Mouse (Mus musculus) kidney, adult 2 months (tissue): ENCODE measurements around the gene Bbip1. TPM values are rescaled to one million over a fixed set of nuclear protein-coding genes. Genes with fewer than 3 reads are reported as not detected.
A peak's percentile ranks its signal among the peaks of the same experiment; 100 is the strongest.
"Not testable (repeated sequence)": the region's sequence is repeated elsewhere in the genome, so short reads cannot be mapped to it uniquely, and the experiment has no call there.

ENCODE experiments used
- DNase-seq: peaks from one replicate; pipeline ENCODE4 v3.0.0; 2021
- H3K27ac ChIP-seq: fragments of 200-500 bp; 2 replicates; pipeline ENCODE4 v1.5.1; 2012; ENCODE audit warnings: low read depth, low read length, control low read depth, inconsistent platforms; ENCODE audit not compliant: insufficient read depth
- H3K27me3 ChIP-seq: fragments of 200-500 bp; replicated peaks from 2 replicates; pipeline ENCODE4 v1.6.1; 2012; ENCODE audit warnings: mild to moderate bottlenecking, moderate library complexity, low read length, inconsistent platforms; ENCODE audit not compliant: control insufficient read depth, insufficient read depth
- H3K36me3 ChIP-seq: fragments of 200-500 bp; 2 replicates; pipeline ENCODE4 v1.6.1; 2012; ENCODE audit warnings: mild to moderate bottlenecking, moderate library complexity, low read length, inconsistent platforms; ENCODE audit not compliant: control insufficient read depth, insufficient read depth
- H3K4me1 ChIP-seq: fragments of 200-500 bp; 2 replicates; pipeline ENCODE4 v1.6.1; 2011; ENCODE audit warnings: low read length; ENCODE audit not compliant: control insufficient read depth, insufficient read depth
- H3K4me3 ChIP-seq: fragments of 200-500 bp; 2 replicates; pipeline ENCODE4 v1.5.1; 2011; ENCODE audit warnings: mild to moderate bottlenecking, low read depth, low read length, control low read depth; ENCODE audit not compliant: insufficient read depth
- CTCF ChIP-seq: fragments of 200-500 bp; conservative IDR thresholded peaks from 2 replicates; pipeline ENCODE4 v1.5.1; 2011; ENCODE audit warnings: low read depth, mild to moderate bottlenecking, control low read depth, low read length, moderate library complexity, mixed read lengths; ENCODE audit not compliant: insufficient read depth, insufficient read length
- POLR2A ChIP-seq: fragments of 200-500 bp; IDR thresholded peaks from one replicate; pipeline ENCODE4 v1.6.1; 2011; ENCODE audit warnings: low read depth, low read length, control low read depth
- WGBS: fragments of 180-500 bp; shearing (Covaris S2); methylation state at CpG from one replicate; pipeline ENCODE4 v1.1.7; 2018; 5-methylcytosine and 5-hydroxymethylcytosine counted together
- polyA plus RNA-seq: library from polyadenylated mRNA; depleted of rRNA; stranded (reverse); fragments of >200 nt; gene quantifications from 2 replicates; pipeline ENCODE4 v1.2.3, GENCODE M21; 2012

Gene Bbip1
- polyA plus RNA-seq, 1 experiment, result 12.6 TPM

GRCm38 (mm10) chr19:53926705-53927104 is 17.7 kb downstream of the Bbip1 start:
- H3K4me3 ChIP-seq, result no peak overlapping the region
- WGBS, result 100% methylated on average over 1 of the region's 1 CpGs
- H3K4me1 ChIP-seq, result no peaks in the 10 kb centered on the region
- H3K27me3 ChIP-seq, result no peaks in the 10 kb centered on the region
- H3K36me3 ChIP-seq, result peaks cover 7% of the 10 kb centered on the region
- no peak for TF ChIP-seq CTCF
- TF ChIP-seq POLR2A, result no peak
- no peak for DNase-seq
- H3K27ac ChIP-seq, result no peak overlapping the region

- H3K4me1 ChIP-seq, result no peaks in the 10 kb centered on the region
- no peaks in the 10 kb centered on the region for H3K27me3 ChIP-seq
- no peak overlapping the region for H3K4me3 ChIP-seq
- peaks cover 7% of the 10 kb centered on the region for H3K36me3 ChIP-seq
- H3K27ac ChIP-seq, result no peak overlapping the region
- peak; percentile 40 for DNase-seq
- WGBS, result 97% methylated on average over 2 of the region's 2 CpGs
- TF ChIP-seq CTCF (peak; percentile 35), POLR2A (no peak)
These were observed 19.1 kb downstream of the Bbip1 start for GRCm38 (mm10) chr19:53925338-53925751.

GRCm38 (mm10) chr19:53921996-53922395 is 22.4 kb downstream of the Bbip1 start:
- not testable (repeated sequence) for DNase-seq, H3K27ac ChIP-seq, H3K4me3 ChIP-seq, H3K4me1 ChIP-seq, H3K27me3 ChIP-seq, H3K36me3 ChIP-seq
- WGBS, result 90% methylated on average over 3 of the region's 3 CpGs

GRCm38 (mm10) chr19:53919541-53919940 is 24.9 kb downstream of the Bbip1 start:
- TF ChIP-seq CTCF (no peak), POLR2A (no peak)
- Histone ChIP-seq H3K27me3 (no peaks in the 10 kb centered on the region), H3K27ac (no peak overlapping the region), H3K36me3 (peaks cover 4% of the 10 kb centered on the region; the same call in 1 of the 2 replicates), H3K4me3 (no peak overlapping the region), H3K4me1 (no peaks in the 10 kb centered on the region)
- WGBS, result 88% methylated on average over 10 of the region's 10 CpGs
- DNase-seq, result no peak

GRCm38 (mm10) chr19:53914950-53915349 is 29.5 kb downstream of the Bbip1 start:
- no peak overlapping the region for H3K4me3 ChIP-seq
- DNase-seq, result no peak
- H3K27me3 ChIP-seq, result no peaks in the 10 kb centered on the region
- TF ChIP-seq CTCF, result no peak
- no peak for TF ChIP-seq POLR2A
- no peaks in the 10 kb centered on the region for H3K4me1 ChIP-seq
- H3K36me3 ChIP-seq, result no peaks in the 10 kb centered on the region; the same call in 1 of the 2 replicates
- 94% methylated on average over 4 of the region's 4 CpGs for WGBS
- no peak overlapping the region for H3K27ac ChIP-seq

- not testable (repeated sequence) for H3K36me3 ChIP-seq, H3K27me3 ChIP-seq, DNase-seq, H3K27ac ChIP-seq, H3K4me3 ChIP-seq
- peaks cover 17% of the 10 kb centered on the region for H3K4me1 ChIP-seq
These were observed 37.7 kb downstream of the Bbip1 start for GRCm38 (mm10) chr19:53906703-53907070.

GRCm38 (mm10) chr19:53906033-53906702 is 38.3 kb downstream of the Bbip1 start:
- peak; percentile 37 for DNase-seq
- no peaks in the 10 kb centered on the region for H3K27me3 ChIP-seq
- TF ChIP-seq CTCF, result no peak
- TF ChIP-seq POLR2A, result no peak
- H3K4me3 ChIP-seq, result peak overlapping the region; percentile 36; the same call in 1 of the 2 replicates
- peaks cover 6% of the 10 kb centered on the region for H3K36me3 ChIP-seq
- WGBS, result 25% methylated on average over 6 of the region's 6 CpGs
- H3K4me1 ChIP-seq, result peaks cover 17% of the 10 kb centered on the region
- H3K27ac ChIP-seq, result 0 out of 2 replicates have a peak overlapping the region, but pooled peaks have one; percentile 49
